Mouse (Mus musculus) large intestine, adult 2 months (tissue): ENCODE measurements around the gene Tssk1. TPM values are rescaled to one million over a fixed set of nuclear protein-coding genes. Genes with fewer than 3 reads are reported as not detected.

Source experiments
- DNase-seq: peaks from one replicate; pipeline ENCODE4 v3.0.0-alpha.2; 2012; ENCODE audit warnings: low read depth, low spot score
- WGBS: fragments of 180-500 bp; shearing (Covaris S2); methylation state at CpG from one replicate; pipeline ENCODE4 v1.1.7; 2018; 5-methylcytosine and 5-hydroxymethylcytosine counted together
- polyA plus RNA-seq: library from polyadenylated mRNA; depleted of rRNA; stranded (reverse); fragments of >200 nt; gene quantifications from 2 replicates; pipeline ENCODE4 v1.2.3, GENCODE M21; 2012; rRNA removed

Gene Tssk1
- polyA plus RNA-seq, 1 experiment = 0.10 TPM

DNA sequence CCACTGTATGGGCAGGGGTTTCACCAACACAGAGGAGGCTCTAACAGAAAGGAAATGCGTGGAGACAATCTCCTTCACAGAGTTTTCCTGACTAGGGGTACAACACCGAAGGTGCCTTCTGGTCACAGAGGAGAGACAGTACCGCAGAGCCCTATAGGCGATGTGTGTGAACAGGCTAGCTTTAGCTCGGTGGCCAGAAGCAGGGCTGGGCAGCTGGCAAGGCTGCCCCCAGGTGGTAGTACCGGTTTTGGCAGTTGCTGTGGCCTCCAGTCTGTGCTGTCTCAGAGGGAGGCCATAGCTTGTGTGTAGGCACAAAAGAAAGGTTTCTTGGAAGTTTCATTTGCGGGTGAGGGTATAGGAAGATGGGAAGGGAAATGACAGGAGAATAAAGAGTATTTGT, 44.8 kb downstream of the Tssk1 start:
- WGBS = 6% methylated on average over 7 of the region's 7 CpGs
- DNase-seq = no peak

DNA sequence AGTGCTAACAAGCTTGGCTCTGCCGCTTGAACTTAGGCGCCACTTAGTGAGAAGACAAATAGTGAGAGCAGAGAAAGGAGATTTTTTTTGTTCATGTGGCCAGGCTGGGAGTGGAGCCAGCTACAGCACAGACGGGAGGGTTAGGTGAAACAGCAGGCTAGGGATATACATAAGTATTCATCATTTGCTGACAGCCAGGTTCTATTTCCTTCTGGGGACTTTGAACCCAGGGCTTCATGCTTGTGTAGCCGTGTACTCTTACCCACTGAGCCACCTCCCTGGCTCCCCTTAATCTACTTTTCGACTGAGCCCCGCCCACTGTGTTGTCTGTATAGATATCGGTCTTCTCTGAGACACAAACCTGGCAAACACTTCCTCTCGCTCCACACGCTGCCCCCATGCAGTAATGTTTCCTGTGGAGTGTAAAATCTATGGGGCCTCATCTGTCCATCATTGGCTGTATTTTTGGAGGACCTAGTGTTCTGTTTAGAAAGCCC, 45.3 kb downstream of the Tssk1 start:
- WGBS = 16% methylated on average over 9 of the region's 9 CpGs
- DNase-seq = no peak

DNA sequence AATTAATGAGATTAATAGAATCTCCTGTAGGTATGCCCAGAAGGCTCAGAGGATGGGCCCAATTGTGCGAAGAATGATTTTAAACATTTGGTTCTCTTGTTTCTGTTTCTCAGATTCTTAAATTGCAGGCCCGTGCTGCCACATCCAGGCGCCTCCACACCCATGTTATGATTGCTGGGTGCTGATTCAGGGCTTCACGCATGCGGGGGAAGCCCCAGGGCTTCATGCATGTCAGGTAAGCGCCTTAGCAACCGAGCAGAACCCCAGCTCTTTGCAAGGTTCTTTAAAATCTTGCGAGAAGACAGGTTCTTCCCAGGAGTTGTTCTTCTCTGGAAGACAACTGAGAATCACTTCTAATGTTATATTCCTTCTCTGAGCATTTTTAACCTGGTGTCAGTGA, 49.4 kb downstream of the Tssk1 start:
- WGBS = 75% methylated on average over 8 of the region's 8 CpGs

DNA sequence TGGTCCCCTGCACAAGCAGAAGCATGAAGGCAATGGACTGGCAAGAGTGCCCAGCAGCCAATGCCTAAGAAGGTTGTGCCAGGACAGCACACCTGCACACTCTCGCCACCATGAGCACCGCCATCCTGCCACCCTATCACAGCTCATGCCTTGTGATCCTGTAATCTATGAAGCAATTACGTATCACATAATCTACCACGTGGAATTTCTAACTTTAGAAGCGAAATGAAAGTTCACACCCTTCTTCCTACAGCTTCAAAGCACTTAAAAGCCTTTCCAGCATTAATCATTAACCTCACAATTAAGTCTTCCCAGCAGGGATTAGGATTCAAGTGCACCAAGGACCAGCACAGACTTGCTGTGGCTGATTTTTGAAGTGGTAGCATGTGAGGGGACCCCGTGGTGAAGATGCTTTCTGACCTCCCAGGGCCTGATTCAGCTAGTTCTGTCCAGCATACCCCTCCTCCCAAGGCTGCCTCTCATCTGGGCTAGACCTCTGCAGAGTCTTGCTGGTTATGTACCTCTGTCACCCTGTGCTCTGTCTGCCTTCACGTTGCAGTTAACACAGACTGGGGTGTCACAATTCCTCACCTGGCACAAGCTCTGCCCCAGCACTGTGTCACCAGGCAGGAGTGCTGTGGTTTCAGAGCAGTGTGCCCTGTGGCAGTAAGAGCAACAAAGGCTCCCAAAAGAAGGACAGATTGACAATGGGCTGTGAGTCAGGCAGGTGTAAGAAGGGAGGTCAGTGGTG, 51.2 kb downstream of the Tssk1 start:
- WGBS = 23% methylated on average over 7 of the region's 7 CpGs
- no peak for DNase-seq

More for the DNA sequence above, 49.4 kb downstream of the Tssk1 start:
- DNase-seq = no peak

Other genes starting within 250 kb of the Tssk1 start
- gene Ccdc74a, start 247.8 kb upstream of the Tssk1 start, polyA plus RNA-seq = 0.79 and 1.2 TPM in 2 replicates
- 57.1 and 86.6 TPM in 2 replicates for gene Med15, start 161.3 kb upstream of the Tssk1 start, polyA plus RNA-seq
- 38.5 and 51.9 TPM in 2 replicates for gene Klhl22, start 134.6 kb upstream of the Tssk1 start, polyA plus RNA-seq
- 10.5 and 14.0 TPM in 2 replicates for gene Scarf2, start 96.9 kb upstream of the Tssk1 start, polyA plus RNA-seq
- not detected in 2 replicates for gene B830017H08Rik, start 61.1 kb upstream of the Tssk1 start, polyA plus RNA-seq
- 8.8 and 11.0 TPM in 2 replicates for gene Car15, start 55.9 kb upstream of the Tssk1 start, polyA plus RNA-seq
- 0.48 and 1.5 TPM in 2 replicates for gene Gm20518, start 2.6 kb upstream of the Tssk1 start, polyA plus RNA-seq
- 82.4 and 104 TPM in 2 replicates for gene Dgcr2, start 4.3 kb downstream of the Tssk1 start, polyA plus RNA-seq
- gene Tssk2, start 4.4 kb downstream of the Tssk1 start, polyA plus RNA-seq = not detected in 2 replicates
- gene Ess2, start 17.1 kb downstream of the Tssk1 start, polyA plus RNA-seq = 12.1 and 17.4 TPM in 2 replicates
- not detected in 2 replicates for gene Gsc2, start 20.8 kb downstream of the Tssk1 start, polyA plus RNA-seq
- 191 and 199 TPM in 2 replicates for gene Slc25a1, start 34.0 kb downstream of the Tssk1 start, polyA plus RNA-seq
- gene Vpreb2, start 86.2 kb downstream of the Tssk1 start, polyA plus RNA-seq = not detected in 2 replicates
- gene Dgcr6, start 158.6 kb downstream of the Tssk1 start, polyA plus RNA-seq = 81.1 and 91.8 TPM in 2 replicates
- gene Prodh, start 196.0 kb downstream of the Tssk1 start, polyA plus RNA-seq = 116 and 128 TPM in 2 replicates
- 7.1 and 8.9 TPM in 2 replicates for gene Rtn4r, start 233.4 kb downstream of the Tssk1 start, polyA plus RNA-seq